Comparison of ENCODE assay signal across 8 mouse cellular contexts in genomic region chr5:103817754-103818153, GRCm38 (mm10).
DNase-seq lines count a peak whose midpoint lies in the region; ATAC-seq and TF ChIP-seq lines count a peak whose summit lies in the region.

No protein-coding gene starts in this region.

- peak; percentile 85 for DNase-seq in CD4-positive, CD25-positive, alpha-beta regulatory T cell, adult 2 months (ENCODE audit: low read depth, low spot score)
- peak; percentile 81 for DNase-seq in kidney, postnatal 10 days
- peak; percentile 61 for DNase-seq in liver, embryonic 11.5 days (ENCODE audit: low spot score)
- peak; percentile 57 to 70 for DNase-seq in natural killer cell, adult 2 months (ENCODE audit: low spot score in 2 of 2)
- peak; percentile 87 for DNase-seq in splenic B cell, adult 2 months (ENCODE audit: low read depth, low spot score)

- no peak overlapping the region for H3K4me3 ChIP-seq in bone marrow, adult 2 months (replicated peaks; ENCODE audit: control insufficient read depth, low read depth, low read length)
- H3K4me3 ChIP-seq in embryonic fibroblast, embryonic 13.5 days (ENCODE audit: insufficient read depth, low read length), result no peak overlapping the region
- H3K4me3 ChIP-seq in heart, embryonic 12.5 days, result no peak overlapping the region
- no peak overlapping the region for H3K4me3 ChIP-seq in liver, embryonic 11.5 days (ENCODE audit: low read depth, low read length)

- H3K9me3 ChIP-seq in heart, embryonic 12.5 days (replicated peaks), result no peaks in the 10 kb centered on the region
- no peaks in the 10 kb centered on the region for H3K9me3 ChIP-seq in liver, embryonic 11.5 days (ENCODE audit: control insufficient read depth, low read length)

- H3K9ac ChIP-seq in heart, embryonic 12.5 days, result no peak overlapping the region
- no peak overlapping the region for H3K9ac ChIP-seq in liver, embryonic 11.5 days (ENCODE audit: low read depth, low read length)

- WGBS in bone marrow, adult 2 months, result 29% methylated on average over 1 of the region's 1 CpGs
- 35% methylated on average over 1 of the region's 1 CpGs for WGBS in heart, embryonic 12.5 days
- WGBS in liver, embryonic 11.5 days, result 12% methylated on average over 1 of the region's 1 CpGs

- H3K27me3 ChIP-seq in heart, embryonic 12.5 days (replicated peaks), result no peaks in the 10 kb centered on the region
- no peaks in the 10 kb centered on the region for H3K27me3 ChIP-seq in liver, embryonic 11.5 days (replicated peaks; ENCODE audit: control insufficient read depth, insufficient read depth, low read length)
- H3K27me3 ChIP-seq in splenic B cell, adult 2 months (ENCODE audit: control insufficient read depth, insufficient read depth, low read length, poor library complexity, severe bottlenecking), result no peaks in the 10 kb centered on the region

- H3K36me3 ChIP-seq in heart, embryonic 12.5 days, result peaks cover 11% of the 10 kb centered on the region
- no peaks in the 10 kb centered on the region for H3K36me3 ChIP-seq in liver, embryonic 11.5 days (ENCODE audit: control insufficient read depth, insufficient read depth, low read length)
- H3K36me3 ChIP-seq in splenic B cell, adult 2 months (ENCODE audit: control insufficient read depth, insufficient read depth, low read length, poor library complexity, severe bottlenecking), result peaks cover 7% of the 10 kb centered on the region

- no peaks in the 10 kb centered on the region; the same call in 1 of the 2 replicates for H3K4me1 ChIP-seq in bone marrow, adult 2 months (ENCODE audit: control insufficient read depth, insufficient read depth, low read length)
- H3K4me1 ChIP-seq in embryonic fibroblast, embryonic 13.5 days (ENCODE audit: control insufficient read depth, insufficient read depth, low read length), result peaks cover 8% of the 10 kb centered on the region
- H3K4me1 ChIP-seq in heart, embryonic 12.5 days (replicated peaks), result peaks cover 28% of the 10 kb centered on the region
- H3K4me1 ChIP-seq in liver, embryonic 11.5 days (replicated peaks; ENCODE audit: control insufficient read depth, insufficient read depth, low read length), result peaks cover 12% of the 10 kb centered on the region

- H3K4me2 ChIP-seq in heart, embryonic 12.5 days, result no peak overlapping the region
- no peak overlapping the region for H3K4me2 ChIP-seq in liver, embryonic 11.5 days

- peak; percentile 49; the same call in 1 of the 2 replicates for ATAC-seq in heart, embryonic 12.5 days (ENCODE audit: insufficient number of reproducible peaks, low FRiP score)
- peak; percentile 54 for ATAC-seq in liver, embryonic 11.5 days (replicated peaks; ENCODE audit: low FRiP score)

- no peak overlapping the region for H3K27ac ChIP-seq in bone marrow, adult 2 months (ENCODE audit: control insufficient read depth, insufficient read depth, low read depth, low read length, poor library complexity)
- no peak overlapping the region for H3K27ac ChIP-seq in embryonic fibroblast, embryonic 13.5 days (ENCODE audit: insufficient read depth, low read length)
- no peak overlapping the region for H3K27ac ChIP-seq in heart, embryonic 12.5 days (ENCODE audit: poor library complexity, severe bottlenecking)
- no peak overlapping the region for H3K27ac ChIP-seq in liver, embryonic 11.5 days (ENCODE audit: low read depth, low read length)

- no peak for TF ChIP-seq POLR2A in bone marrow, adult 2 months (IDR thresholded peaks at IDR 0.05; ENCODE audit: borderline replicate concordance, control insufficient read depth, low read depth, low read length)
- TF ChIP-seq POLR2A in embryonic fibroblast, embryonic 13.5 days (IDR thresholded peaks at IDR 0.05; ENCODE audit: low read depth, low read length), result no peak

- peak; percentile 90 for TF ChIP-seq CTCF in bone marrow, adult 2 months (IDR thresholded peaks at IDR 0.05; ENCODE audit: control insufficient read depth, insufficient read depth, low read length)
- peak; percentile 67 for TF ChIP-seq CTCF in embryonic fibroblast, embryonic 13.5 days (IDR thresholded peaks at IDR 0.05; ENCODE audit: borderline replicate concordance, insufficient read depth, low read length)
